Mouse (Mus musculus) G1E (cell line): ENCODE measurements around the gene Qser1.

Experiments
- CTCF ChIP-seq: IDR thresholded peaks from 2 replicates; pipeline ENCODE4 v1.5.1; 2012; ENCODE audit warnings: low read depth, low read length, inconsistent platforms, mixed read lengths
- GATA1 ChIP-seq: IDR thresholded peaks from 2 replicates; pipeline ENCODE4 v1.6.1; 2012; ENCODE audit warnings: borderline replicate concordance, low read length, inconsistent platforms, mixed read lengths
- TAL1 ChIP-seq: conservative IDR thresholded peaks from 2 replicates; pipeline ENCODE4 v1.6.1; 2012; ENCODE audit warnings: low read depth, low read length, inconsistent platforms, mixed read lengths

- TF ChIP-seq TAL1 (no peak), CTCF (no peak), GATA1 (no peak)
Measured at GRCm38 (mm10) chr2:104855732-104856131, 39.2 kb upstream of the Qser1 start.
